Mouse (Mus musculus) kidney, adult 2 months (tissue): ENCODE measurements at regions not wholly inside any gene's neighbourhood (a gene's known extent, or its start where the extent isn't known, plus 50 kb on each side); places are given as distances from the start of the nearest gene placed in this dataset.

Experiments used
- DNase-seq: peaks from one replicate; pipeline ENCODE4 v3.0.0; 2021
- H3K27ac ChIP-seq: fragments of 200-500 bp; 2 replicates; pipeline ENCODE4 v1.5.1; 2012; ENCODE audit warnings: low read depth, low read length, control low read depth, inconsistent platforms; ENCODE audit not compliant: insufficient read depth
- H3K27me3 ChIP-seq: fragments of 200-500 bp; replicated peaks from 2 replicates; pipeline ENCODE4 v1.6.1; 2012; ENCODE audit warnings: mild to moderate bottlenecking, moderate library complexity, low read length, inconsistent platforms; ENCODE audit not compliant: control insufficient read depth, insufficient read depth
- H3K36me3 ChIP-seq: fragments of 200-500 bp; 2 replicates; pipeline ENCODE4 v1.6.1; 2012; ENCODE audit warnings: mild to moderate bottlenecking, moderate library complexity, low read length, inconsistent platforms; ENCODE audit not compliant: control insufficient read depth, insufficient read depth
- H3K4me1 ChIP-seq: fragments of 200-500 bp; 2 replicates; pipeline ENCODE4 v1.6.1; 2011; ENCODE audit warnings: low read length; ENCODE audit not compliant: control insufficient read depth, insufficient read depth
- H3K4me3 ChIP-seq: fragments of 200-500 bp; 2 replicates; pipeline ENCODE4 v1.5.1; 2011; ENCODE audit warnings: mild to moderate bottlenecking, low read depth, low read length, control low read depth; ENCODE audit not compliant: insufficient read depth
- CTCF ChIP-seq: fragments of 200-500 bp; conservative IDR thresholded peaks from 2 replicates; pipeline ENCODE4 v1.5.1; 2011; ENCODE audit warnings: low read depth, mild to moderate bottlenecking, control low read depth, low read length, moderate library complexity, mixed read lengths; ENCODE audit not compliant: insufficient read depth, insufficient read length
- POLR2A ChIP-seq: fragments of 200-500 bp; IDR thresholded peaks from one replicate; pipeline ENCODE4 v1.6.1; 2011; ENCODE audit warnings: low read depth, low read length, control low read depth
- WGBS: fragments of 180-500 bp; shearing (Covaris S2); methylation state at CpG from one replicate; pipeline ENCODE4 v1.1.7; 2018; 5-methylcytosine and 5-hydroxymethylcytosine counted together

GRCm38 (mm10) chr13:25958153-25958466, 687.8 kb upstream of the Nrsn1 start:
- no peaks in the 10 kb centered on the region for H3K36me3 ChIP-seq
- TF ChIP-seq CTCF (no peak), POLR2A (no peak)
- no peak overlapping the region for H3K27ac ChIP-seq
- DNase-seq: no peak
- 70% methylated on average over 4 of the region's 4 CpGs for WGBS
- H3K4me1 ChIP-seq: no peaks in the 10 kb centered on the region
- no peaks in the 10 kb centered on the region for H3K27me3 ChIP-seq
- H3K4me3 ChIP-seq: no peak overlapping the region

DNA sequence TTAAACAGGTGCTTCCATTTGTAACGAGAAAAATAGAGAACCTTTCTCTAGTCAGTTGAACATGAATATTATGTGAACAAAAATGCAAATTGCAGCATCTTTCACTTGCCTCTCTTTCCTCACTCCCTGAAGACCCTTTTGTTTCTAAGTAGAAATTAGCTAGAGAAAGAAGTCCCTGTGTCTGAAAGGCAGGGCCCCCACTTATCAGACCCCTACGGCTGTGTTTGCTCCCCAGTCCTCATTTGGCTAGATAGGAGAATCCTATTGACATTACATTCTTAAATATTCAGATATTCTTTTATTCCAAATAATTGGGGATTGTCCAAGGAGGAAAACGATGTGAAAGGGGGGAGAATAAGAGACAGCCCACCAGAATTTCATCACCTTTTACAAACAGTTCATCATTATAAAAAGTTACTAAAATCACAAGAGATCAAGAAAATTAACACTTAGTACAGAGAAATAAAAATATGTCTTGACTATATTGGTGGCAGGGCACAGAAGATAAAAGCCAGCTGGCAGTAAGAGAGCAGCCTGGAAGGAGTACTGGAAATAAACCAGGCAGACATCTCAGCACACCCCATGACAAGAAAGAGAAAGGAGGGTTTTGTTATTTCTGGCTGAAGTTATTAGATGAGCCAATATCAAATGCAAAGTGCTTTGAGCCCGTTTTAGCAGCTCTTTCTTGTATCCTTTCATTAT, 687.3 kb upstream of the Nrsn1 start:
- Histone ChIP-seq H3K4me3 (no peak overlapping the region), H3K36me3 (no peaks in the 10 kb centered on the region), H3K27ac (no peak overlapping the region), H3K4me1 (no peaks in the 10 kb centered on the region), H3K27me3 (no peaks in the 10 kb centered on the region)
- DNase-seq: no peak
- 62% methylated on average over 4 of the region's 4 CpGs for WGBS
- no peak for TF ChIP-seq POLR2A

- 75% methylated on average over 1 of the region's 1 CpGs for WGBS
- DNase-seq: no peak
- H3K27ac ChIP-seq: no peak overlapping the region
- no peaks in the 10 kb centered on the region for H3K36me3 ChIP-seq
- H3K4me1 ChIP-seq: no peaks in the 10 kb centered on the region
- no peak overlapping the region for H3K4me3 ChIP-seq
- H3K27me3 ChIP-seq: no peaks in the 10 kb centered on the region
- no peak for TF ChIP-seq POLR2A
- TF ChIP-seq CTCF: no peak
Observed at GRCm38 (mm10) chr13:25937631-25938030, 667.3 kb upstream of the Nrsn1 start.

- H3K4me3 ChIP-seq: no peak overlapping the region
- no peaks in the 10 kb centered on the region for H3K36me3 ChIP-seq
- H3K27me3 ChIP-seq: no peaks in the 10 kb centered on the region
- no peak for TF ChIP-seq POLR2A
- TF ChIP-seq CTCF: no peak
- no peak overlapping the region for H3K27ac ChIP-seq
- WGBS: 39% methylated on average over 3 of the region's 3 CpGs
- H3K4me1 ChIP-seq: no peaks in the 10 kb centered on the region
- DNase-seq: peak; percentile 1
Observed at GRCm38 (mm10) chr13:25933783-25934182, 663.5 kb upstream of the Nrsn1 start.

- Histone ChIP-seq H3K4me1 (no peaks in the 10 kb centered on the region), H3K36me3 (no peaks in the 10 kb centered on the region), H3K27me3 (no peaks in the 10 kb centered on the region), H3K4me3 (no peak overlapping the region), H3K27ac (no peak overlapping the region)
- WGBS: 43% methylated on average over 3 of the region's 3 CpGs
- no peak for DNase-seq
- TF ChIP-seq CTCF (no peak), POLR2A (no peak)
Observed at GRCm38 (mm10) chr13:25933246-25933645, 662.9 kb upstream of the Nrsn1 start.

GRCm38 (mm10) chr13:25932810-25933209, 662.5 kb upstream of the Nrsn1 start:
- 0% methylated on average over 1 of the region's 1 CpGs for WGBS

DNA sequence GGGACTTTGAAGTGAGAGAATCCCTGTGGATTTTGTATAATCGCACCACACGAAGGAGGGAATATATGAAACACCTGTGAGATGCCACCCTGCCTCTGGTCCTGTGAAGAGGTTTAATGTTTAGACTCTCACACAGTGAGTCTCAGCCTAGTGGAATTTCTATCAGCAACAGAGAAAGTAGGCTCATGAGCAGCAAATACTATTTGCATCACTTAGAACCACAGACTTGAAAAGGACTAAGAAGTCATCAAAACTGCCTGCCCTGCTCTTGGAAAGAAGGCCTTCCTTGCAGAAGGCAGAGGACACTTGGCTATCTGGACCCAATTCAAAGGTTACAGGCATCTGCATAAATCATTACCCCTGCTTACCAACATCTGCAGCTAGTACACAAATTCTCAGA, 662.1 kb upstream of the Nrsn1 start:
- no peak overlapping the region for H3K4me3 ChIP-seq
- H3K27ac ChIP-seq: no peak overlapping the region
- TF ChIP-seq POLR2A: no peak
- no peak for TF ChIP-seq CTCF
- WGBS: 89% methylated on average over 2 of the region's 2 CpGs
- H3K36me3 ChIP-seq: no peaks in the 10 kb centered on the region
- DNase-seq: peak; percentile 47
- no peaks in the 10 kb centered on the region for H3K27me3 ChIP-seq
- H3K4me1 ChIP-seq: no peaks in the 10 kb centered on the region

More at GRCm38 (mm10) chr13:25932810-25933209, 662.5 kb upstream of the Nrsn1 start:
- H3K4me3 ChIP-seq: no peak overlapping the region
- no peak overlapping the region for H3K27ac ChIP-seq
- H3K27me3 ChIP-seq: no peaks in the 10 kb centered on the region
- peak; percentile 68 for DNase-seq
- TF ChIP-seq CTCF (peak; percentile 53; the same call in 1 of the 2 replicates), POLR2A (no peak)
- H3K4me1 ChIP-seq: no peaks in the 10 kb centered on the region
- no peaks in the 10 kb centered on the region for H3K36me3 ChIP-seq

DNA sequence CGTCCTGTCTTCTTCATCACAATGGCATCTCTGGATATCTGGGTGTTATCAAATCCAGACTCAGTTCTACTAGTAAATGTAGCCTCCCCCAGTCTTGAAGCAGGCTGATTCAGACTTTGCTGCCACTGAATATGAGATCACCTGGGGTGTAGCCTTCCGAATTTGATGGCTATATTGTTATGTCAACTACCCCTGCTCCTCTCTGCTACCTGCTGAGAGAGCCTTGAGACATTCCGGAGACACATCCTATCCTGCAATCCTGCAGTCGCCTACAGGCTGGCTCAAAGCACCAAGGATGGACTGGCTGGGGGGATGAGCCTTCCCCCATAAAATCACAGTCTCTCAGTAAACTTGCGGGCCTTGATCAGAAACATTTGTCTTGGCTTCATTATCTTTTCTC, 655.4 kb upstream of the Nrsn1 start:
- 93% methylated on average over 5 of the region's 5 CpGs for WGBS

More for the DNA sequence above, 655.4 kb upstream of the Nrsn1 start:
- no peak overlapping the region for H3K4me3 ChIP-seq
- no peak for DNase-seq
- no peak overlapping the region for H3K27ac ChIP-seq
- no peaks in the 10 kb centered on the region for H3K4me1 ChIP-seq
- H3K27me3 ChIP-seq: no peaks in the 10 kb centered on the region
- no peaks in the 10 kb centered on the region for H3K36me3 ChIP-seq
- no peak for TF ChIP-seq CTCF
- TF ChIP-seq POLR2A: no peak
